Mouse (Mus musculus) heart, adult 8-10 months (tissue): Measurements from ENCODE around the gene Arpp19. TPM values are rescaled to one million over a fixed set of nuclear protein-coding genes. Genes with fewer than 3 reads are reported as not detected.

Experiments used
- DNase-seq: peaks from one replicate; pipeline ENCODE4 v3.0.0; 2022; ENCODE audit warnings: low spot score
- total RNA-seq, 4 experiments: library from RNA; stranded (reverse); gene quantifications; 2 replicates each; pipeline ENCODE4 v1.2.4; 2022

Arpp19 gene
- total RNA-seq, 4 experiments from 2014 or later = 151 to 245 (median 188) TPM

GRCm38 (mm10) chr9:75102131-75102530 is 64.7 kb downstream of the Arpp19 start:
- no peak for DNase-seq

Other genes with a start within 250 kb of the Arpp19 start
- not detected for gene Onecut1, start 175.7 kb upstream of the Arpp19 start, total RNA-seq
- gene Fam214a, start 84.7 kb upstream of the Arpp19 start, total RNA-seq = 10 to 100 TPM; 20.6 to 41.9 (median 32.7) TPM
- gene Myo5a, start 33.4 kb downstream of the Arpp19 start, total RNA-seq = 10 to 100 TPM in 1 of 4 experiments, 1 to 10 TPM in 3; 7.0 to 13.0 (median 8.6) TPM
- 1 to 10 TPM; 3.8 to 7.2 (median 5.3) TPM for gene Myo5c, start 194.4 kb downstream of the Arpp19 start, total RNA-seq